Mouse (Mus musculus): ENCODE measurements around the gene Jade1.

- no peak for TF ChIP-seq CTCF (IDR thresholded peaks at IDR 0.05; ENCODE audit: borderline replicate concordance, insufficient read depth, low read length)
- no peak for TF ChIP-seq POLR2A (IDR thresholded peaks at IDR 0.05; ENCODE audit: low read depth, low read length)
Measured at GRCm38 (mm10) chr3:41572968-41573367, 17.4 kb downstream of the Jade1 start.
